Mouse (Mus musculus): ENCODE data around the gene Rbfox3. TPM values are rescaled to one million over a fixed set of nuclear protein-coding genes. Genes with fewer than 3 reads are reported as not detected.

Gene Rbfox3
- total and polyA plus RNA-seq, 2 experiments from 2014 or later, result 60.3 to 73.3 TPM

DNA sequence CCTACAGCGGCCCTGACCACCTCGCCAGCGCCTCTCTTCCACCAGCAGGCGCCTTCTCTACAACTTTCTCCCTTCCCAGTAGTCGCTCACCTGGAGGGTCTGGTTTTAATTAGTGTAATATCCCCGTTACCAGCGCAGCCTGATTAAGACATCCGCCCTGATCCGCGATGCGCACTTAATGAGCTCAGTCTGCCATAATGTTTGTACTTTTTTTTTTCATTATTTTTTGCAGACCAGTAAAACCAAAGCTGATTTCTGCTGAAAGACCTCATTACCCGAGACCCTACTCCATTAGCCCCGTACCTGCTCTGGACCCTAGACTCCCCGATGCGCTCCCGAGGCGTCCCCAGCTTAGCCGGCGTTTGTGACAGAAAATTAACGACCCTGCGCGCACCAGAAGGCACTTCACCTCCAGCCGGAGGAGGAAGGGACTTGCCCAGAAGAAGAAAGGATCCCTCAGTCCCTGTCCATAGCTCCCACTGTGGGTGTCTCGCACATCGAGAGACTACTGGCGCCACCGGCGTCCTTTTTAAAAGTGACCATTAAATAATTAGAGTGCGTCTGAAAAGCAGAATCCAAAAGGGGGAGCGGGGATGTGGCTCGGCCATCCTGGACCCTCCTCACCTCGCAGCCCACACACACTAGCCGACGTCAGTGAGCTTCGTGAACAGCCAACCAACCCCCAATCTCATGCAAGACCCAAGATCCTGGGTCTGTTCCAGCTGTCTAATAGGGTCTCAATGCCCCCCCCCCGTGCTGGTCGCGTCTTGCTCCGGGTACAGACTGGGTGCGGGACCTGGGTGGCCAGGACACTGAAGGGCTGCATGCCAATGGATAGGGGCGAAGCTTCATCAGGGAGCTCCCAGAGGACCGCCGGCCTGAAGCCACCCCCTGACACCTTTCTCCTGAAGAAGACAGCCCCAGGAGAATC, 3.7 kb downstream of the Rbfox3 start:
- Histone ChIP-seq H3K27me3 (ENCODE audit: insufficient read depth, low read length) (no peaks in the 10 kb centered on the region), H3K9me3 (ENCODE audit: low read length) (no peaks in the 10 kb centered on the region), H3K4me1 (ENCODE audit: insufficient read depth, low read length) (peaks cover 18% of the 10 kb centered on the region; the same call in 1 of the 2 replicates), H3K9ac (replicated peaks; ENCODE audit: low read length, poor library complexity, severe bottlenecking) (peak overlapping the region; percentile 78), H3K36me3 (ENCODE audit: insufficient read depth, low read length) (no peaks in the 10 kb centered on the region), H3K4me3 (ENCODE audit: low read depth, low read length) (peak overlapping the region; percentile 88), H3K4me2 (ENCODE audit: low read depth, low read length, poor library complexity, severe bottlenecking) (peak overlapping the region; percentile 97), H3K27ac (ENCODE audit: low read depth, low read length) (peak overlapping the region; percentile 94)
- TF ChIP-seq CTCF (IDR thresholded peaks at IDR 0.05), result peak; percentile 39
- peak; percentile 52 for DNase-seq (ENCODE audit: low spot score)
- 2% methylated on average over 43 of the region's 43 CpGs for WGBS
- ATAC-seq (ENCODE audit: low FRiP score), result no peak

- Histone ChIP-seq H3K36me3 (ENCODE audit: insufficient read depth, low read length) (no peaks in the 10 kb centered on the region), H3K4me2 (ENCODE audit: low read depth, low read length, poor library complexity, severe bottlenecking) (peak overlapping the region; percentile 97), H3K4me3 (ENCODE audit: low read depth, low read length) (peak overlapping the region; percentile 88), H3K4me1 (ENCODE audit: insufficient read depth, low read length) (peaks cover 18% of the 10 kb centered on the region; the same call in 1 of the 2 replicates), H3K9ac (replicated peaks; ENCODE audit: low read length, poor library complexity, severe bottlenecking) (peak overlapping the region; percentile 78), H3K9me3 (ENCODE audit: low read length) (no peaks in the 10 kb centered on the region), H3K27me3 (ENCODE audit: insufficient read depth, low read length) (no peaks in the 10 kb centered on the region), H3K27ac (ENCODE audit: low read depth, low read length) (peak overlapping the region; percentile 94; the same call in 1 of the 2 replicates)
- TF ChIP-seq CTCF (IDR thresholded peaks at IDR 0.05), result no peak
- 5% methylated on average over 23 of the region's 23 CpGs for WGBS
- ATAC-seq (ENCODE audit: low FRiP score) (no peak), DNase-seq (ENCODE audit: low spot score) (no peak)
Measured at GRCm38 (mm10) chr11:118906824-118907470, 4.5 kb downstream of the Rbfox3 start.

DNA sequence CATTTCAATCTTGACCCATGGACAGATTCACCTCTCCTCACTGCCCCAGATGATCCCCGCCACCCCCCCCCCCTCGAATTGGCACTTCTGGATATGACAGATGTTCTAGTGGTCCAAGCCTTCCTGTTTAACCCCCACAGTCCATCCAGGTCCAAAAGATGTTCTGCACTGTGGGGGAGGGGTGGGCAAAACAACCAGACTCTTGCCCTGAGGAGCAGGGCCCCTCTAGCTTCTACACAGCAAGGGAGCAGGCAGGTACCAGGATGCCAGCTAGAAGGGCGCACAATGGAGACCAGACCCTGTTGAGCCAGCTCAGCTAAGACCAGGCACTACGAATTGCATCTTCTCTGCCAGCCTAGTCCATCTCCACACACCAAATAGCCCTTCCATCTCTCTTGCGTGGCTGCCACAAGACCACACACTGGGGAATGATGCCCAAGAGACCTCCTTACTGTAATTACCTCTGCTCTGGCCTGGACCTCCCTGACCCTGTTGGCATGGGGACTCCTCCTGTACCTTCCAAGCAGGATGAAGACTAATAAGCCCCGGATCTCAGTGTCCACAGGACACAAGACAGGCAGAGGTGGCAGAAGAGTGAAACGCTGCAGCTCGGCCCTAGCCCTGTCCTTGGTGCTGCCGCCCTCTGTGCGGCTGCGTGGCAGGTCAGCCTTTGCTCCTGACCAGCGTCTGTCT, 5.1 kb downstream of the Rbfox3 start:
- TF ChIP-seq CTCF (IDR thresholded peaks at IDR 0.05), result no peak
- Histone ChIP-seq H3K36me3 (ENCODE audit: insufficient read depth, low read length) (no peaks in the 10 kb centered on the region), H3K9me3 (ENCODE audit: low read length) (no peaks in the 10 kb centered on the region), H3K4me3 (ENCODE audit: low read depth, low read length) (peak overlapping the region; percentile 88), H3K27me3 (ENCODE audit: insufficient read depth, low read length) (no peaks in the 10 kb centered on the region), H3K4me2 (ENCODE audit: low read depth, low read length, poor library complexity, severe bottlenecking) (peak overlapping the region; percentile 97), H3K4me1 (ENCODE audit: insufficient read depth, low read length) (peaks cover 18% of the 10 kb centered on the region; the same call in 1 of the 2 replicates), H3K27ac (ENCODE audit: low read depth, low read length) (peak overlapping the region; percentile 12; the same call in 1 of the 2 replicates), H3K9ac (replicated peaks; ENCODE audit: low read length, poor library complexity, severe bottlenecking) (peak overlapping the region; percentile 78; the same call in 1 of the 2 replicates)
- DNase-seq (ENCODE audit: low spot score) (no peak), ATAC-seq (ENCODE audit: low FRiP score) (no peak)
- WGBS, result 31% methylated on average over 12 of the region's 12 CpGs

DNA sequence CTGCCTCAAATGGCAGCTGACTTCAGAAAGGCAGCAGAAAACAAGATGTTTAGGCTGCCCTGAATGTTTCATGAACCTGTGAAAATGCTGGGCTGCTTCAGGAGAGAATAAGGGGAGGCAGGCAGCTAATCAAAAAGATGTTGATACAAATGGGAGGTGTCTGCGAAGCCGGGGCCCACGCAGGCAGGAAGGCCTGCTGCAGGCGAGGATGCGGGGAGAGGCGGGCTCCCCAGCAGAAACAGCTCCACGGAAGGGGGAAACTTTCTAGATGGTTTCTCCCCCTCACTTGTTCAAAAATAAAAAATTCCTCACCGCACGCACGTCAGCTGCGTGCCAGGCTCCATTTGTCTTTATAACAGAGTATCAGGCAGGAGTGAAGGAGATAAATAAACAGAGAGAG, 5.7 kb downstream of the Rbfox3 start:
- Histone ChIP-seq H3K4me1 (ENCODE audit: insufficient read depth, low read length) (peaks cover 18% of the 10 kb centered on the region; the same call in 1 of the 2 replicates), H3K9ac (replicated peaks; ENCODE audit: low read length, poor library complexity, severe bottlenecking) (0 out of 2 replicates have a peak overlapping the region, but pooled peaks have one; percentile 33), H3K27me3 (ENCODE audit: insufficient read depth, low read length) (no peaks in the 10 kb centered on the region), H3K4me2 (ENCODE audit: low read depth, low read length, poor library complexity, severe bottlenecking) (peak overlapping the region; percentile 97), H3K36me3 (ENCODE audit: insufficient read depth, low read length) (no peaks in the 10 kb centered on the region), H3K9me3 (ENCODE audit: low read length) (no peaks in the 10 kb centered on the region), H3K27ac (ENCODE audit: low read depth, low read length) (peak overlapping the region; percentile 12; the same call in 1 of the 2 replicates), H3K4me3 (ENCODE audit: low read depth, low read length) (0 out of 2 replicates have a peak overlapping the region, but pooled peaks have one; percentile 88)
- 50% methylated on average over 11 of the region's 11 CpGs for WGBS
- TF ChIP-seq CTCF (IDR thresholded peaks at IDR 0.05), result no peak
- ATAC-seq (ENCODE audit: low FRiP score) (no peak), DNase-seq (ENCODE audit: low spot score) (no peak)

DNA sequence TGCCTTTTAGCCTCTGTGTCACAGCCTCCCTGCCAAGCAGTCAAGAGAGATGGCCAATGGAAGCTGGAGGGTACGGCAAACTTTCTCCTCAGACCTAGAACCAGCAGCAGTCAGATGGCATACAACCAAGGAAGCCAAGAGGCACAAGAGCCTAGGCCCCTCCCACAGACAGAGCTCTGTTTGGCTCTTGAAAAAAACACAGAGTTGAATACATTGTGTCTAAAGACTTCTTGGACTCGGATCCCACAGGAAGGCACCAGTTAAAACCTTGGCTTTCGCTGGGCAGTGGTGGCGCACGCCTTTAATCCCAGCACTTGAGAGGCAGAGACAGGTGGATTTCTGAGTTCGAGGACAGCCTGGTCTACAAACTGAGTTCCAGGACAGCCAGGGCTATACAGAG, 7.1 kb downstream of the Rbfox3 start:
- no peak overlapping the region for H3K4me2 ChIP-seq (ENCODE audit: low read depth, low read length, poor library complexity, severe bottlenecking)
- H3K27me3 ChIP-seq (ENCODE audit: insufficient read depth, low read length), result no peaks in the 10 kb centered on the region
- WGBS, result 85% methylated on average over 6 of the region's 6 CpGs
- no peak for TF ChIP-seq CTCF (IDR thresholded peaks at IDR 0.05)
- ATAC-seq (ENCODE audit: low FRiP score) (no peak), DNase-seq (ENCODE audit: low spot score) (no peak)
- no peak overlapping the region for H3K27ac ChIP-seq (ENCODE audit: low read depth, low read length)
- H3K36me3 ChIP-seq (ENCODE audit: insufficient read depth, low read length), result no peaks in the 10 kb centered on the region
- H3K4me3 ChIP-seq (ENCODE audit: low read depth, low read length), result no peak overlapping the region
- H3K9me3 ChIP-seq (ENCODE audit: low read length), result no peaks in the 10 kb centered on the region
- no peak overlapping the region for H3K9ac ChIP-seq (replicated peaks; ENCODE audit: low read length, poor library complexity, severe bottlenecking)
- peaks cover 14% of the 10 kb centered on the region; the same call in 1 of the 2 replicates for H3K4me1 ChIP-seq (ENCODE audit: insufficient read depth, low read length)
